Mouse (Mus musculus): ENCODE data around the gene Moap1. TPM values are rescaled to one million over a fixed set of nuclear protein-coding genes. Genes with fewer than 3 reads are reported as not detected.
A peak's percentile ranks its signal among the peaks of the same experiment; 100 is the strongest.

Gene Moap1
- polyA plus RNA-seq, 1 experiment from 2014 or later = 32.6 TPM

GRCm38 (mm10) chr12:102714654-102715395 is 28.6 kb downstream of the Moap1 start:
- H3K36me3 ChIP-seq = no peaks in the 10 kb centered on the region
- ATAC-seq (ENCODE audit: insufficient number of reproducible peaks, insufficient read depth, low FRiP score, low TSS enrichment) = no peak
- 81% methylated on average over 10 of the region's 10 CpGs for WGBS
- H3K27ac ChIP-seq = no peak overlapping the region
- peaks cover 1% of the 10 kb centered on the region; the same call in 1 of the 2 replicates for H3K4me1 ChIP-seq
- H3K27me3 ChIP-seq = no peaks in the 10 kb centered on the region
- H3K9me3 ChIP-seq = no peaks in the 10 kb centered on the region
- H3K9ac ChIP-seq = no peak overlapping the region
- H3K4me3 ChIP-seq = no peak overlapping the region
- no peak overlapping the region for H3K4me2 ChIP-seq (replicated peaks)

GRCm38 (mm10) chr12:102714116-102714515 is 29.3 kb downstream of the Moap1 start:
- Histone ChIP-seq H3K4me1 (no peaks in the 10 kb centered on the region), H3K27ac (no peak overlapping the region), H3K27me3 (no peaks in the 10 kb centered on the region), H3K9me3 (no peaks in the 10 kb centered on the region), H3K4me2 (replicated peaks) (no peak overlapping the region), H3K4me3 (no peak overlapping the region), H3K36me3 (no peaks in the 10 kb centered on the region), H3K9ac (no peak overlapping the region)
- ATAC-seq (ENCODE audit: insufficient number of reproducible peaks, insufficient read depth, low FRiP score, low TSS enrichment) = no peak
- WGBS = 69% methylated on average over 2 of the region's 2 CpGs

DNA sequence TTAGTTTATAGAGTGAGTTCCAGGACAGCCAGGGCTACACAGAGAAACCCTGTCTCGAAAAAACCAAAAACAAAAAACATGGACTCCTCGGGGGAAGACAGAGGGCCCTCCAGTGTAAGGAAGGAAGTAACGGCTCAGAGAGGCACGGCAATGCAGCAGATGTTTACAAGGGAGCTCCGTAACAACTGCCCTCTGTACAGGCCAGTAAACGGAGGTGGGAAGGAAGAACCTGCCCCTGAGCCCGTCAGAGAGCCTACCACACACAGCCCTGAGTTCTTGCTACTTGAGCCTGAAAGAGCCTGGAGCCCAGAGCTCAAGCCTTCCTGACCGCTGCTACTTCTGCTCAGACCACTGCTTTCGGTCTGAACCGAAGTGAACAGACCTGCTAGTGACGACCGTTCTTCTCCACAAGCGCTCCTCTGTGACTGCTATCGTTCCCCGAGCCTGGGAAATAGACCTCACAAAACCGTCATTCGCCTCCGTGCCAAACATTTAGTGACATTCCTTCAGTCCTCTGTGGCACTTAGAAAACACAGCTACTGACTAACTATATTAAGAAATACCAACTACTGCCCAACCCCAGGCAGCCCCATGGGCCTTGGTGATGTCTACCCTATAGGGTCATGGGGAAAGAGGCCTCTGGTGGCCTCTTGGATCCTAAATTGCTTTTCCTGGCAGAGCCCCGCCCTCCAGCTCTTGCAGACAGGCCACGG is 30.2 kb downstream of the Moap1 start:
- no peak overlapping the region for H3K27ac ChIP-seq
- H3K4me1 ChIP-seq = no peaks in the 10 kb centered on the region
- no peak overlapping the region for H3K4me2 ChIP-seq (replicated peaks)
- H3K9me3 ChIP-seq = no peaks in the 10 kb centered on the region
- no peak overlapping the region for H3K4me3 ChIP-seq
- no peak for ATAC-seq (ENCODE audit: insufficient number of reproducible peaks, insufficient read depth, low FRiP score, low TSS enrichment)
- H3K9ac ChIP-seq = no peak overlapping the region
- 65% methylated on average over 20 of the region's 20 CpGs for WGBS
- no peaks in the 10 kb centered on the region for H3K36me3 ChIP-seq
- no peaks in the 10 kb centered on the region for H3K27me3 ChIP-seq

DNA sequence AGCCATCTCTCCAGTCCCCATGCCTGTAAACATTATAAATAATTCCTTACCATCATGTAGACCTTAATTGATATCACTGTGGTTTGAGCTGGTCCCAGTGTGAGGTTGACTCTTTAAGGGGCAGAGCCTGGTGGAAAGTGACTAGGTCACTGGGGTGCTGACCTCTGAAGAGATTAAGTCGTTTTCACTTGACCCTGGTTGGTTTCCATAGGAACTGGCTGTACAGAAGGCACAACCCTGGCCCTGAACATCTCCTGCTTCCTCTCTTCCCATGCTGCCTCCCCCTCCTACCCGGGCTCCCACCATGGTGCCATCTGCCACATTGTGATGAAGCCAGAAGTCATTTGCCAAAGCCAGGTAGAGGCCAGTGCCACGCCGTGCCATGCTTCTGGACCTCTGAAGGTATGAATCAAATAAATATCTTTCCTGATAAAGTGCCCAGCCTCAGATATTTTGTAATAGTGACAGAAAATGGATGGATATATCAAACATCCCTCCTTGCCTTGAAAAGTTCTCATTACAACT is 32.5 kb downstream of the Moap1 start:
- H3K27ac ChIP-seq = no peak overlapping the region
- no peaks in the 10 kb centered on the region for H3K9me3 ChIP-seq
- no peak overlapping the region for H3K4me3 ChIP-seq
- H3K27me3 ChIP-seq = no peaks in the 10 kb centered on the region
- WGBS = 54% methylated on average over 4 of the region's 4 CpGs
- H3K4me2 ChIP-seq (replicated peaks) = no peak overlapping the region
- no peak overlapping the region for H3K9ac ChIP-seq
- H3K4me1 ChIP-seq = no peaks in the 10 kb centered on the region; the same call in 1 of the 2 replicates
- ATAC-seq (ENCODE audit: insufficient number of reproducible peaks, insufficient read depth, low FRiP score, low TSS enrichment) = no peak
- no peaks in the 10 kb centered on the region for H3K36me3 ChIP-seq

DNA sequence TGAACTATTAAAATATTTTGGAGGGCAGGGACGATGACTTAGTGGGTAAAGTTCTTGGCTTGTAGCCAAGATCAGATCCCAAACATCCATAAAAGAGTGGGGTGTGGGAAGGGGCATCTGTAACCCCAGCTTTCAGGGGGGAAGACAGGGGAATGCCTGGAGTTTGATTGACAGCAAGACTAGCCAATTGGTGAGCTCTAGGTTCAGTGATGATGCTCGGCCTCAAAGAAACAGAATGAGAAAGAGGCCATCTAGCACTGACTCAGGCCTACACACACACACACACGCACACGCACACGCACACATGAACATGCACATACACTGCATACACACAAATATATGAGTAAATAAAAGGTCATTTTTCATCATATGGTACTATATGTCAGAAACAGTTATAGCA is 33.6 kb downstream of the Moap1 start:
- H3K9ac ChIP-seq = no peak overlapping the region
- no peaks in the 10 kb centered on the region for H3K27me3 ChIP-seq
- no peak overlapping the region for H3K4me3 ChIP-seq
- WGBS = 87% methylated on average over 5 of the region's 5 CpGs
- no peaks in the 10 kb centered on the region for H3K36me3 ChIP-seq
- no peak for ATAC-seq (ENCODE audit: insufficient number of reproducible peaks, insufficient read depth, low FRiP score, low TSS enrichment)
- no peak overlapping the region for H3K27ac ChIP-seq
- no peak overlapping the region for H3K4me2 ChIP-seq (replicated peaks)
- no peaks in the 10 kb centered on the region for H3K9me3 ChIP-seq
- H3K4me1 ChIP-seq = peaks cover 4% of the 10 kb centered on the region; the same call in 1 of the 2 replicates

- Histone ChIP-seq H3K27ac (no peak overlapping the region), H3K4me2 (replicated peaks) (no peak overlapping the region), H3K4me1 (peaks cover 12% of the 10 kb centered on the region), H3K4me3 (no peak overlapping the region), H3K27me3 (no peaks in the 10 kb centered on the region), H3K9ac (no peak overlapping the region), H3K36me3 (no peaks in the 10 kb centered on the region), H3K9me3 (no peaks in the 10 kb centered on the region)
- WGBS = 81% methylated on average over 11 of the region's 11 CpGs
- ATAC-seq (ENCODE audit: insufficient number of reproducible peaks, insufficient read depth, low FRiP score, low TSS enrichment) = no peak
Observed at GRCm38 (mm10) chr12:102708220-102708619, 35.2 kb downstream of the Moap1 start.

DNA sequence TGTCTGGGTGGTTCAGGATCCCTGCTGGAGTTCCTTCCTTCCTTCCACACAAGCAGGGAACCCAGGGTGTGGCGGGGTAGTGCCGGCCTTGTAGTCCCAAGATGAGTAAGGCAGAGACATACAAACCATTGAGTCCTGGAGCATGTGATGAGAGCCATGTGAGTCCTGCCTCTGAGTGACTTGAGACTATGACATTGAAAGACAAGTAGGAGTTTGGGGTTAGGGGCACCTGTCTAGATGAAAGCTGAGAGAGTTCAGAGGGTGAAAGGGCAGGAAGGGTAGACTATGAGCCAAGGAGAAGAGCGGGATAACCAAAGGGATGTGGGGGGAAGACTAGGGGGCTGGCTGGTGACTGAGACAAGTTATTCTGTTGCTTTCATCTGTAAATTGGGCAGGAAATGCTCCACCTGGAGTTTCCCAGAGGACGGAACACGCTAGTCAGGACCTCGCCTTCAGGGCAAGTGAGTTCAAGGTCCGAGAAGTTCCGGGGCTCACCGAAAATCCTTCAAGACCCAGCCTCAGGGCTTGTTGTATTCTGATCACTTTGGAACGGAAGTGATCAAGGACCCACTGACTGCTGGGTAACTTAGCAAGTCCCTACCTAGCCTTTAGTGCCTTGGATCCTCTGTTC is 36.5 kb downstream of the Moap1 start:
- no peak overlapping the region for H3K27ac ChIP-seq
- no peak overlapping the region for H3K9ac ChIP-seq
- H3K4me3 ChIP-seq = no peak overlapping the region
- no peaks in the 10 kb centered on the region for H3K36me3 ChIP-seq
- H3K9me3 ChIP-seq = no peaks in the 10 kb centered on the region
- no peak for ATAC-seq (ENCODE audit: insufficient number of reproducible peaks, insufficient read depth, low FRiP score, low TSS enrichment)
- peaks cover 21% of the 10 kb centered on the region for H3K4me1 ChIP-seq
- no peak overlapping the region for H3K4me2 ChIP-seq (replicated peaks)
- 79% methylated on average over 10 of the region's 10 CpGs for WGBS
- H3K27me3 ChIP-seq = no peaks in the 10 kb centered on the region

- no peak for ATAC-seq (ENCODE audit: insufficient number of reproducible peaks, insufficient read depth, low FRiP score, low TSS enrichment)
- Histone ChIP-seq H3K4me2 (replicated peaks) (peak overlapping the region; percentile 92), H3K9ac (no peak overlapping the region), H3K4me1 (peaks cover 21% of the 10 kb centered on the region), H3K36me3 (no peaks in the 10 kb centered on the region), H3K27ac (no peak overlapping the region), H3K4me3 (peak overlapping the region; percentile 74), H3K9me3 (no peaks in the 10 kb centered on the region), H3K27me3 (no peaks in the 10 kb centered on the region)
- WGBS = 75% methylated on average over 6 of the region's 6 CpGs
Observed at GRCm38 (mm10) chr12:102705906-102706640, 37.4 kb downstream of the Moap1 start.

- peak overlapping the region; percentile 83 for H3K27ac ChIP-seq
- H3K27me3 ChIP-seq = no peaks in the 10 kb centered on the region
- peak overlapping the region; percentile 92 for H3K4me2 ChIP-seq (replicated peaks)
- H3K9me3 ChIP-seq = no peaks in the 10 kb centered on the region
- peaks cover 24% of the 10 kb centered on the region for H3K4me1 ChIP-seq
- peak; percentile 79 for ATAC-seq (ENCODE audit: insufficient number of reproducible peaks, insufficient read depth, low FRiP score, low TSS enrichment)
- H3K36me3 ChIP-seq = no peaks in the 10 kb centered on the region
- H3K9ac ChIP-seq = peak overlapping the region; percentile 76
- 3% methylated on average over 31 of the region's 45 CpGs for WGBS
- peak overlapping the region; percentile 74 for H3K4me3 ChIP-seq
Observed at GRCm38 (mm10) chr12:102705216-102705871, 38.1 kb downstream of the Moap1 start.

DNA sequence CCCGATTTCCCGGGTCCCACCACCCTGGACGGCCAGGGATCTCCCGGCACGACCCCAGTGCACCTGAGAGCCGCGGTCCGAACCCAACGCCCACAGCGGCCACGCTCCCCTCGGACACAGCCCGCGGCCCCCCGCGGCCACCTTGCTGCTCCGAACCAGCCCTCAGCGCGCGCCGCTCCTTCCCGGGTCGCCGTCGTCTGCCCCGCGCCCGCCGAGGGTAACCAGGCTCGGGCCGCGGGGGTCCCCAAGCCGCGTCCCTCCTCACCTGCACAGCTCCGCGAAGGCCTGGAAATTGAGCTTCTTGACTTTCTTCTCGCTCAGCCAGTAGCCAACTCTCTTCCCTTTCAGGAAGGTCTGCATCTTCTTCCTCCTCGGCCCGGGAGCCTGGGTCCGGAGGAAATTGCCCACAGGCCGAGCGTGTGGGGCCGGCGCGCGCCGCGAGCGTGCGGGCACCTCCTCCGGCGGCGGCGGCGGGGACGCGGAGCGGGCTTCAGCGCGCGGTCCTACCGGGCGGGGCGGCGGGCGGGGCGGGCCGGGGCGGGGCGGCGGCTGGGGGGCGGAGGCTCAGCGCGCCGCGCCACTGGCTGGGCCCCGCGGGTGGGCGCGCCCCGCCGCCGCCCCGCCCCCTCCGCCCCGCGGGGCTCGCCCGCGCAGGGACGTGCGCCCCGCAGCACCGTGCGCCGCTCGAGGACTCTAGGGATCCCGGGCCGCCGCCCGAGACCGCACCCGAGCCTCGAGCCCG is 38.8 kb downstream of the Moap1 start, which contains the start of gene Itpk1:
Gene Itpk1 (minus strand): TSS at position 474 of the 742 bp plus-strand sequence.
- peaks cover 30% of the 10 kb centered on the region for H3K4me1 ChIP-seq
- no peaks in the 10 kb centered on the region for H3K36me3 ChIP-seq
- no peaks in the 10 kb centered on the region for H3K9me3 ChIP-seq
- H3K27me3 ChIP-seq = no peaks in the 10 kb centered on the region
- peak; percentile 76 for ATAC-seq (ENCODE audit: insufficient number of reproducible peaks, insufficient read depth, low FRiP score, low TSS enrichment)
- peak within 1 kb of the TSS; percentile 76 for H3K9ac ChIP-seq
- peak within 1 kb of the TSS; percentile 92 for H3K4me2 ChIP-seq (replicated peaks)
- under 1% methylated on average over 74 of the region's 105 CpGs for WGBS
- H3K27ac ChIP-seq = peak within 1 kb of the TSS; percentile 83
- H3K4me3 ChIP-seq = peak within 1 kb of the TSS; percentile 74
